Mouse (Mus musculus) liver, embryonic 14.5 days (tissue): ENCODE results near the gene Tmem235.

Experiments used
- CTCF ChIP-seq: IDR thresholded peaks from 2 replicates; pipeline ENCODE4 v1.5.1; 2016; ENCODE audit warnings: antibody characterized with exemption, low read depth, control low read depth
- EP300 ChIP-seq: IDR thresholded peaks from 2 replicates; pipeline ENCODE4 v1.6.1; 2016; ENCODE audit warnings: antibody characterized with exemption, low read depth

DNA sequence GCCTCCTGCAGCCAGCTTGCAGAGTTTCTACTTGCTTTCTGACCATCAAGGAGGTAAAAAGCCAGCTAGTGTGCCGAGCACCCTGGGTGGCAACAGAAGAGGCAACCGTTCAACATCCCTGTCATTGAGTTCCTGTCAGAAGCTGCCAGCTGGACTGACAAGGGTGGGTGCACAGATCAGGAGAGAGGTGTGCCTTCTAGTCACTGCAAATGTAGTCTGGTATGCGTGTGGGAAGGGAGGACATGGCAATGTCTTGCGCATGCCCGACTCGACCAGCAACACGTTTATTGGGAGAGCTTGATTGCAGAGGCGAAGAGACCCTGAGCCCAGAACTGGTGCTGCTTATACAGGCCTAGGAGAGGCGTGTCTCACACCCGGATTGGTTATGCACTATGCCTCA, 3.1 kb upstream of the Tmem235 start:
- TF ChIP-seq CTCF (no peak), EP300 (no peak)
